Mouse (Mus musculus) stomach, postnatal 0 days (tissue): Measurements from ENCODE around the gene Plxnc1. TPM values are rescaled to one million over a fixed set of nuclear protein-coding genes. Genes with fewer than 3 reads are reported as not detected.

Source experiments
- ATAC-seq: fragments of 200-750 bp; cut with Nextera tagmentation; 2 replicates; pipeline ENCODE4 v1.8.0; 2017; ENCODE audit not compliant: low FRiP score, low TSS enrichment
- DNase-seq: peaks from one replicate; pipeline ENCODE4 v3.0.0-alpha.2; 2016; ENCODE audit warnings: low spot score
- H3K27ac ChIP-seq: fragments of 300-500 bp; sonication (generic); replicated peaks from 2 replicates; pipeline ENCODE4 v1.5.1; 2014; ENCODE audit warnings: mild to moderate bottlenecking, control low read depth
- H3K27me3 ChIP-seq: fragments of 300-500 bp; sonication (generic); 2 replicates; pipeline ENCODE4 v1.6.1; 2014; ENCODE audit warnings: low read length; ENCODE audit not compliant: control insufficient read depth, insufficient read depth
- H3K36me3 ChIP-seq: fragments of 300-500 bp; sonication (generic); 2 replicates; pipeline ENCODE4 v1.6.1; 2014; ENCODE audit warnings: low read length, mixed read lengths; ENCODE audit not compliant: control insufficient read depth, insufficient read depth
- H3K4me1 ChIP-seq: fragments of 300-500 bp; sonication (generic); replicated peaks from 2 replicates; pipeline ENCODE4 v1.6.1; 2014; ENCODE audit warnings: antibody characterized with exemption; ENCODE audit not compliant: control insufficient read depth, insufficient read depth
- H3K4me2 ChIP-seq: fragments of 300-500 bp; sonication (generic); replicated peaks from 2 replicates; pipeline ENCODE4 v1.6.1; 2014; ENCODE audit warnings: low read depth, mild to moderate bottlenecking, control low read depth, moderate library complexity
- H3K4me3 ChIP-seq: fragments of 300-500 bp; sonication (generic); 2 replicates; pipeline ENCODE4 v1.5.1; 2014; ENCODE audit warnings: low read depth, low read length, control low read depth
- H3K9ac ChIP-seq: fragments of 300-500 bp; sonication (generic); 2 replicates; pipeline ENCODE4 v1.6.1; 2014; ENCODE audit warnings: mild to moderate bottlenecking, low read length, control low read depth, mixed read lengths
- H3K9me3 ChIP-seq: fragments of 300-500 bp; sonication (generic); 2 replicates; pipeline ENCODE4 v1.6.1; 2016; ENCODE audit warnings: low read length; ENCODE audit not compliant: control insufficient read depth
- CTCF ChIP-seq: IDR thresholded peaks from 2 replicates; pipeline ENCODE4 v1.5.1; 2016; ENCODE audit warnings: antibody characterized with exemption, low read depth, mild to moderate bottlenecking, moderate library complexity
- EP300 ChIP-seq: optimal IDR thresholded peaks from 2 replicates; pipeline ENCODE3; 2016; ENCODE audit warnings: antibody characterized with exemption
- WGBS: fragments of 180-500 bp; shearing (Covaris S2); extraction: QIAGEN DNeasy Blood & Tissue Kit; methylation state at CpG from one replicate; pipeline ENCODE4 v1.1.7; 2014; 5-methylcytosine and 5-hydroxymethylcytosine counted together
- polyA plus RNA-seq: library from polyadenylated mRNA; unstranded; fragments of >200 nt; fragmentation: Nextera tagmentation; extraction: Ambion mirVana; gene quantifications from 2 replicates; pipeline ENCODE4 v1.2.1, GENCODE M21; 2015

The Plxnc1 gene
- polyA plus RNA-seq, 1 experiment from 2014 or later = 0.67 TPM

- TF ChIP-seq CTCF = no peak
- TF ChIP-seq EP300 = no peak
- Histone ChIP-seq H3K9ac (no peak overlapping the region), H3K27me3 (no peaks in the 10 kb centered on the region), H3K4me3 (no peak overlapping the region), H3K4me1 (no peaks in the 10 kb centered on the region), H3K9me3 (no peaks in the 10 kb centered on the region), H3K4me2 (no peak overlapping the region), H3K36me3 (no peaks in the 10 kb centered on the region), H3K27ac (no peak overlapping the region)
- DNase-seq (no peak), ATAC-seq (no peak)
- 85% methylated on average over 7 of the region's 7 CpGs for WGBS
Measured at GRCm38 (mm10) chr10:94871102-94871501, 73.5 kb downstream of the Plxnc1 start.

- no peak for ATAC-seq
Measured at GRCm38 (mm10) chr10:94866995-94867856, 77.4 kb downstream of the Plxnc1 start.

DNA sequence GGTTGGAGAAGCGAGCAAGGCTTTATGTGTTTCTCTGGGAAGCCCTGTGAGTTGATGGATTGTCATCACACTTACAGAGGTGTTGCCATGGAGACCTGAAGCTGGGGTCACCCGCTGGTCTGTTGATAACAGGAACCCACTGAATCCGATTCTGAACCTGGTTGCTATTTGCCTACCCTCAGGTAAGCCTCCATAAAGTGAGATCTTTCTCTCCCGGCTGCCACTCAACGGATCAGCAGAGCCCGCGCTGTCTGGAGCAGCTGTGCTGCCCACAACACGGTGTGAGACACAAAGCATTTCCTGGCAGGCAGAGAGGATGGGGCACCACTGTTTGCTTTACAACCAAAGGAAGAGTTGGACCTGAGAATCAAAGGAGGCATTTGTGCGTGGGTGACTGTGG lies 79.4 kb downstream of the Plxnc1 start:
- 37% methylated on average over 9 of the region's 9 CpGs for WGBS
- H3K27ac ChIP-seq = no peak overlapping the region
- no peaks in the 10 kb centered on the region for H3K27me3 ChIP-seq
- H3K36me3 ChIP-seq = no peaks in the 10 kb centered on the region
- H3K4me1 ChIP-seq = no peaks in the 10 kb centered on the region
- DNase-seq (no peak), ATAC-seq (no peak)
- no peak overlapping the region for H3K9ac ChIP-seq
- TF ChIP-seq CTCF (no peak), EP300 (no peak)
- no peak overlapping the region for H3K4me3 ChIP-seq
- H3K9me3 ChIP-seq = no peaks in the 10 kb centered on the region
- no peak overlapping the region for H3K4me2 ChIP-seq

More at GRCm38 (mm10) chr10:94866995-94867856, 77.4 kb downstream of the Plxnc1 start:
- no peak for TF ChIP-seq EP300
- no peak for TF ChIP-seq CTCF
- no peak overlapping the region for H3K4me3 ChIP-seq
- H3K4me1 ChIP-seq = no peaks in the 10 kb centered on the region
- H3K36me3 ChIP-seq = no peaks in the 10 kb centered on the region
- no peak overlapping the region for H3K9ac ChIP-seq
- no peak overlapping the region for H3K4me2 ChIP-seq
- no peaks in the 10 kb centered on the region for H3K9me3 ChIP-seq
- WGBS = 59% methylated on average over 12 of the region's 12 CpGs
- H3K27me3 ChIP-seq = no peaks in the 10 kb centered on the region
- no peak for DNase-seq
- no peak overlapping the region for H3K27ac ChIP-seq

DNA sequence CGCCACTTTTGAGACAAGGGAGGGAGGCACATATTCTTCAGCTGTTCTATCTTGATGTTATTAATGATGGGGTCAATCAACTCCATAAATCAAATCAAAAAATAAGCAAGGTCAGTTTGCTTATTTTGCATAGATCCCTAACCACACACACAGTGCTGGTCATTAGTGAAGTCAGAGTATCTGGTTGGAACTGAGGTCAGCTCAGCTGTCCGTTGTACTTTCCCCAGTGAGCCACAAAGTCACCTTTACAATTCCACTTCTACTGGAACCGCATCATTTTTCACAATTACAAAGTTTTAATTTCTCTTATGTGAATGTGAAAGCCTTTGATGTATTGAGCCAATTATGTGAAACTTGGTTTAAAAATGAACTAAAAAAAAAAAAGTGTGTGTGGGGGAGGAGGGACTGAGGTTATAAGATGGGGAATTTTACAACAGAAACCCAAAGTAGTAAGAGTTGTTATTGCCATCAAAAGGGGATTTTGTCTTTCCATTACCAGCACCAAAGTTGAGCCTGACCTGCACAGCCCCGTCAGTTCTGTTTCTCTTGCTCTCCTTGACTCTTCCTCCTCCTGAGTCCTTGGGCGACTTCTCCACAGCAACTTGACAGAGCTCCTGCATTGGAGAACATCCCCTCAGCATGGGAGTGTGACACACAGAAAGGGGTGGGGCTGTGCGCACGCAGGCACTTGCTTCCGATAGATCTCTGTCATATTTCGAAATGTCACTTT lies 80.3 kb downstream of the Plxnc1 start:
- 61% methylated on average over 9 of the region's 9 CpGs for WGBS

GRCm38 (mm10) chr10:94863251-94863650 lies 81.4 kb downstream of the Plxnc1 start:
- no peak for ATAC-seq
- H3K4me3 ChIP-seq = no peak overlapping the region
- no peaks in the 10 kb centered on the region for H3K4me1 ChIP-seq
- 77% methylated on average over 9 of the region's 9 CpGs for WGBS
- H3K27me3 ChIP-seq = no peaks in the 10 kb centered on the region
- H3K27ac ChIP-seq = no peak overlapping the region
- no peak overlapping the region for H3K4me2 ChIP-seq
- no peaks in the 10 kb centered on the region for H3K36me3 ChIP-seq
- DNase-seq = no peak
- H3K9ac ChIP-seq = no peak overlapping the region
- H3K9me3 ChIP-seq = no peaks in the 10 kb centered on the region
- no peak for TF ChIP-seq CTCF
- TF ChIP-seq EP300 = no peak

More for the DNA sequence above, 80.3 kb downstream of the Plxnc1 start:
- Histone ChIP-seq H3K4me1 (no peaks in the 10 kb centered on the region), H3K36me3 (no peaks in the 10 kb centered on the region), H3K27me3 (no peaks in the 10 kb centered on the region), H3K9me3 (no peaks in the 10 kb centered on the region), H3K9ac (no peak overlapping the region), H3K27ac (no peak overlapping the region), H3K4me3 (no peak overlapping the region), H3K4me2 (no peak overlapping the region)
- TF ChIP-seq CTCF (no peak), EP300 (no peak)
- DNase-seq (no peak), ATAC-seq (no peak)

DNA sequence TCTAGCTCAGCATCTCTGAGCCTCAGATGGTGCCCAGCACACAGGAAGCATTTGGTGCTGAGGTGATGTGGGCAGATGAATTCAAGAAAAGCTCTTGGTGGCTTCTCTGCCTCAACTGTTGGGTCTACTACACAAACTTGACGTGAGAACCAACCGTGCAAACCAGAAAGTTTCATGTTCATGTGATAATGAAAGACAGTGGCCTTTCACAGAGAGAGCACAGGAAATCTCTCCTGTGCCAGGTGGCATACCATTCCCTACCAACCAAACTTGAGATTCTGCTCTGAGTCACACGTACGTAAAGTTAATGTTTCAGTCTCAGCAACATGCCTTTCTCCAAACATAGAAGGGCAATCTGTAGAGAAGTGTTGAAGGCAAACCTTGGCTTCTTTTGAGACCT lies 83.8 kb downstream of the Plxnc1 start:
- no peaks in the 10 kb centered on the region for H3K4me1 ChIP-seq
- H3K4me2 ChIP-seq = no peak overlapping the region
- H3K27me3 ChIP-seq = no peaks in the 10 kb centered on the region
- H3K9ac ChIP-seq = no peak overlapping the region
- no peak overlapping the region for H3K27ac ChIP-seq
- no peak for DNase-seq
- no peak for TF ChIP-seq EP300
- TF ChIP-seq CTCF = no peak
- ATAC-seq = no peak
- WGBS = 90% methylated on average over 4 of the region's 4 CpGs
- H3K36me3 ChIP-seq = no peaks in the 10 kb centered on the region
- no peaks in the 10 kb centered on the region for H3K9me3 ChIP-seq
- H3K4me3 ChIP-seq = no peak overlapping the region
